Mouse (Mus musculus) 3T3-L1 (cell line): ENCODE results near the gene Serpine2.

Source experiments
- DNase-seq: peaks from one replicate; pipeline ENCODE4 v3.0.0-alpha.2; 2015; ENCODE audit warnings: low read depth, low spot score

The Serpine2 gene

DNA sequence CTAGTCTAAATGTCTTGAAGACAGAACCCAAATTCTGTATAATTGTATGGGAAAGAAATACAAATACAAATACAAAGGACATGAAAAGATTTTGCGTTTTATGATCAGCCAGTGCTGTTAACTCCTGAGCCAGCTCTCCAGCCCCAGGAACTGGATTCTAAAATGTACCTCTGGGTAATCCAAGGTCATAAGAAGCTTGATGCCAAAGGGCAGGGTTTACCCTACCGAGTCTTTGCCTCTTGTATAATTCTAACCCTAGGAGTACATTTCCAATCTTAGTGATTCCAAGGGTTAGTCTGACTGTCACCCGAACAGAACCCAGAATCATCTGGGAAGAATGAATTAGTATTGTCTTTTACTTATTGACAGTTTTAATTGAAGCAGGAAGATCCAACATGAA lies 45.5 kb downstream of the Serpine2 start:
- no peak for DNase-seq

GRCm38 (mm10) chr1:79809447-79809846 lies 51.5 kb downstream of the Serpine2 start:
- no peak for DNase-seq

DNA sequence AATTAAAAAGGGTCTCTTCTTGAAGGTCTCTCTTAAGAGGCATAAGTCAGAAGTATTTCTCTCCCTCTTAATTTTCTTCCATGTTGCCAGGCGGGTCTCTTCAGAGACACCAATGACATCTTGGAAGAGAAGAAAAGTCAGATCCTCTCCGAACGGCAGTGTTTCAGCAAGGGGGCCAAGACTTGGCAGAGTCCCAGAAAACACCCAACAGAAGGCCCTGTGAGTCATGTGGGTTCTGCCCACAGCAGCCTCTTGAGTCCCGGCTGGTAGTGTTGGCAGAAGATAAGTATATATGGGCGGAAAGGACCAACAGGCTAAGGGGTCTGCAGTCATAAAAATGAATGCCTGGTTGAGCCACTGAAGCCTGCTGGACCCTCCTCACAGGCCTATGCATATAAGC lies 54.1 kb downstream of the Serpine2 start:
- DNase-seq: no peak

GRCm38 (mm10) chr1:79803614-79804013 lies 57.4 kb downstream of the Serpine2 start:
- no peak for DNase-seq

- no peak for DNase-seq
Measured at GRCm38 (mm10) chr1:79802858-79803427, 58.0 kb downstream of the Serpine2 start.

- DNase-seq: no peak
Measured at GRCm38 (mm10) chr1:79797084-79797483, 63.9 kb downstream of the Serpine2 start.

DNA sequence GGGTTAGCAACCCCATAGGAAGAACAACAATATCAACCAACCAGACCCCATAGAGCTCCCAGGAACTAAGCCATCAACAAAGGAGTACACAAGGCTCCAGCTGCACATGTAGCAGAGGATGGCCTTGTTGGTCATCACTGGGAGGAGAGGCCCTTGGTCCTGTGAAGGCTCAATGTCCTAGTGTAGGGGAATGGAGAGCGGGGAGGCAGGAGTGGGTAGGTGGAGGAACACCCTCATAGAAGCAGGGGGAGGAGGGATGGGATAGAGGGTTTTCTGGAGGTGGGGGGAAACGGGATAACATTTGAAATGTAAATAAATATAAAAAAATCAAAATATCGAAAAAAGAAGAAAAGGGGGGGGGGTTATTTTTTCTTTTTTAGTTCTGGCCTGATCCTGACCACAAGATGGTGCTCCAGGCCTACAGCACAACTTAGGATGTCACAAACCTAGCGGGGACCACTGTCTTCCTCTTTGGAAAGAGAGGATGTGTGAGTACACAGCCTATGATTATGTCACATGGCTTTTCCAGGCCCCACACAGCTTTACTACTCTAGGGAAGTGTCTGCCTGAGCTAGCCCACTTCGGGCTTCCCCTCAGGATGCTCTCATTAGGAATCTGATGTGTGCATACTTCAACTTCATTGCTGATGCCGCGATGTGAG lies 74.6 kb downstream of the Serpine2 start:
- DNase-seq: peak; percentile 25

DNA sequence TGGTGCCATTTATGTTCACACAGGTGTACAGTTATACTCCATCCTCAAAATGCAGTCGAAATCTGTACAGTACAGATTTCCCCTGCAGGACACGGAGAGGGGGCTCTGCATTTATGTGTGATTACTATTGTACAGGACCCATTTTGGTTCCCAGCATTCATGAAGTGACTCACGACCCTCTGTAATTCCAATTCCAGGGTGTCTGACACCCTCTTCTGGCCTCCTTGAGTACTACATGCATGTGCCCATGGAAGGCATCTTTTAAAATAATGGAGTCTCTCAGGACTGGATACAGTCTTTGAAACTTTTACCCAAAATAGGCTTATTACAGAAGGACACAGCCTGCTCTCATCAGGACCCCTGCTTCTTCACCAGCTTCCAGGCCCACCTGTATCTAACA lies 78.5 kb downstream of the Serpine2 start:
- DNase-seq: peak; percentile 51

DNA sequence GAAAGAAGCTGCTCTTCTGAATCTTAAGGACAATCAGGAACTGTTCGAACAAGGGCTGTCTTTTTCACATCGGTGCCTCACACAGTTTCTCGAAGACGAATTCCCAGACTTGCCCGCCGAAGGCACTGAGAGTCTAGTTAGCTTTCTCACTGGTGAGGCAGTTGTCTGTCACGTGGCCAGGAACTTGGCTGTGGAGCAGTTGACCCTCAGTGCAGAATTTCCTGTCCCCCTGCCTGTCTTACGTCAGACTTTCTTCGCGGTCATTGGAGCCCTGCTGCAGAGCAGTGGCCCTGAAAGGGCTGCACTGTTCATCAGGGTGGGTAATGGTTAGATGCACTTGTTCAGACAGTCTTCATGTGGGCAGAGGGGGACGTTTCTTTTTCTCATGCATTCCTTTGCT lies 83.0 kb downstream of the Serpine2 start:
- no peak for DNase-seq

GRCm38 (mm10) chr1:79775927-79776458 lies 85.0 kb downstream of the Serpine2 start, which contains the start of the genes Mrpl44 and Wdfy1:
Gene Mrpl44, plus strand, starts transcription at chr1:79776018.
Gene Wdfy1, minus strand, starts transcription at chr1:79776143.
- DNase-seq: peak; percentile 97

DNA sequence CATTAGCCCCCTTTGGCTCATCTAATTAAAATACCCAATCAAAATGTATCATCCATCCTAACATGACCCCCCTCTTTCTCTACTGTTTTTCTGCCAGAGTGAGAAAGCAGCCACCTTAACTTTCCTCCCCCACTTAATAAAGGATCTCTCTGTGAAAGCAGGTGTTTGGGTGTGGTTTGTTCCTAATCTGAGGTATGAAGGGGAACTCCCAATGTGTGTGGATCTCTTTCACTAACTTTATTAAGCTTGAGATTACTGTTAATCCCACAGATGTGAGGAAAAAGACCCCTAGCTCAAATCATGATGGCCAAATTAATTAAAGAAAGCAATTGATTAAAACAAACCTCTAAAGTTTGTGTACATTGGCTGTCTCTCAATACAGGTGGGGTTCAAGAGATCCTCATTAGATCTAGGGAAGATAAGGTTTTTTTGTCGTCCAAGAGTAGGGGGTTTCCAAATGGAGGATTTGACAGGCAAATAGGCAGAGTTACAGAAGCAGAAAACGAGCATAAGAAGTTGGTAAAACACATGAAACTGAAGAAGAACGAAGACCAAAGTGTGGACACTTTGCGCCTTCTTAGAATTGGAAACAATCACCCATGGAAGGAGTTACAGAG lies 86.7 kb downstream of the Serpine2 start:
- no peak for DNase-seq

DNA sequence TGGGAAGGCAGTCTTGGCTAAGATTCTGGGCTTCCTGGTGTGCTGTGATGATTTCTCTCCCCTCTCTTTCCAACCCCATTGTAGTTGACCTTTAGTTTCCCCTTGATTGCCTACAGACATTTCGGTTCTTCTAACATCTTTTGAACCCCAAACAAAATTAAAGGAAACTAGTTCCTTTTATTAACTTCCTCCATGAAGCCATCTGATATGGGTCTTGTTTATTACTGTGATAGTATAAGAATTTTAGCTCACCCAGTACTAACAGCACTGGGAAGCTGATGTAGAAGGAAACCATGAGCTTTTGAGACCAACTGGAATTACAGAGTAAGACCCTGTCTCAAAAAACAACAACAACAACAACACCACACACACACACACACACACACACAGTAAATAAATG lies 92.7 kb downstream of the Serpine2 start:
- DNase-seq: no peak

DNA sequence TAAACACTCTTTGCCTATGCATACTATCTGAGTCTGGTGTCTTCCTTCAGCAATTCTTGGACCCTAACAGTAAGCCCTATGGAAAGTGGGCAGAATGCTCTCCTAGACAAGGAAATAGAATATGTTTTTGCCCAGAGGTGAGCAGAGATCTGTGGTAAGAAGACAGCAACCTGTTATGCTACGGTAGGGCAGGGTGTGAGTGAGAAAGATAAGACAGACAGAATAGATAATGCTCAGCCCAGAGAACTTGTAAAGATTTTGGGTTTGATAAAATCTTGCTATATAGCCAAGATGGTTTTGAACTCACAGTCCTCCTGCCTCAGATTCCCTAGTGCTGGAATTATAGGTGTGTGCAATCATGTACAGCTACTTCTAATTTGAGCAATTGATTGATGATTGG lies 96.5 kb downstream of the Serpine2 start:
- no peak for DNase-seq

GRCm38 (mm10) chr1:79764031-79764430 lies 96.9 kb downstream of the Serpine2 start:
- DNase-seq: no peak

GRCm38 (mm10) chr1:79762282-79763250 lies 98.4 kb downstream of the Serpine2 start:
- DNase-seq: no peak

DNA sequence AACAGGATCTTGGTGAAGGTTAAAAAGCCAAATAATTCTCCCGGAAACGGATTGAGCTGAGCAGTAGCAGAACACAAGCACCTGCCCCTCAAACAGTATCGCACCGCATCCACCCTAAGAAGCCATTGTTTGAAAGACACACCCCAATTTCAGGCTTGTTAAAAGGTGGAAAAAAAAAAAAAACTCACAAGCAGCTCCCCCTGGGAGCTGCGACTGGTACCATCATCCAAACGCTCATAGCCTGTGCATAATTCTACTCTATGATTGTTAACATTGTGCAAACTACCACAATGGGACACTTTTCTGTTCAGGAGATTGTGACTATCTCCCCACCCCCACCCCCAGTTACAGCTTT lies 99.1 kb downstream of the Serpine2 start:
- DNase-seq: no peak

DNA sequence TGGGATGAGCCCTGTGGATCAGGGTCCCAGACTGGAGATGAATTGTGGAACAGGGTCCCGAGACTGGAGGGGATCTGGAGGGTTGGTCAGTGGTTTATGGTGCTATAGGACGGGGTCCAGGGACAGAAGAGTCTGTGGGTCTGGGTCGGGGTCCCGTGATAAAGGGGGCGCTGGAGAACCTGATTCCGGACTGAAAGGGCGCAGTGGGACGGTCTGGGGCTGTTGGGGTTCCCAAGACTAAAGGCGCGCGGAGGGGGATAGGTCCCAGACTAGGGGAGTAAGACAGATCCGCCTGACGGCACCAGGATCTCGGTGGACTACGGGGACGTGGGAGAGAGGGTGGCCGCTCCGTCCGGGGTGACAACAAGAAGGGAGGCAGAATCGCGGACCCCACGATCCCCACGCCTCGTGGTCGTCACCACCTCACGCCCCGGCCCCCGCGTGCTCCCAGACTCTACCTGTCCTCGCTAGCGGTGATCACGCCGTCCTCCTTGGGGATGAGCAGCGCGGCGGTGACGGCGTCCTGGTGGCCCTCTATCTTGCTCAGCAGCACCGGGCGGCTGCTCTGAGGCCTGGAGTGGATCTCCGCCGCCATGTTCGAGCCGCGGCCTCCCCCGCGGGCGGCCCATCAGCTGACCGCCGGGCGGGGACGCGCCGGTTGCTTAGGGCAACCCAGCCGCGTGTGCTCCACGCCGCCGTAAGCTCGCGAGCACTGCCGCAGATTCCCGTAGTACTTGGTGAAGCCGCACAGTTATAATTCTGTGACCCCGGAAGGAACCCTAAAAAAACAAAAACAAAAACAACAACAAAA lies 99.7 kb downstream of the Serpine2 start:
- DNase-seq: peak; percentile 79

DNA sequence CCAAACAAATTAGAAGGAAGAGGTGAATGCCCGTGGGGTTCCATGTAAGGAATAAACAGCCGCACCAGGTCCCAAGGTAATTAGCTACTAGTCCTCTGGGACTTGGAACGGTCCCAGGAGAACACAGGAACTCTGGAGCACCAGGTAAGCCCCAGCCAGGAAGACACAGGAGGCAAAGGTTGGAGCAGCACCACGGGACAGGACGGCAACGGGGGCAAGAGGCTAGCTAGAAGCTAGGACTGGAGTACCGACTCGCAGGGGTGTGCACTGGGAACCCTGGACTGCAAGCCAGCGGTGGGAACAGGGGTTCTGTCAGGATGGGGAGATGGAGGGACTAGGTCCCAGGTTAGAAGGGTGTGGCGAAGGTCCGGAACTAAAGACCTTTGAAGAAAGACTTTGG lies 100.3 kb downstream of the Serpine2 start:
- peak; percentile 35 for DNase-seq

GRCm38 (mm10) chr1:79759436-79759972 lies 101.5 kb downstream of the Serpine2 start:
- DNase-seq: peak; percentile 67

GRCm38 (mm10) chr1:79759006-79759405 lies 102.0 kb downstream of the Serpine2 start:
- DNase-seq: no peak

GRCm38 (mm10) chr1:79757597-79757996 lies 103.4 kb downstream of the Serpine2 start:
- DNase-seq: no peak
